14 mouse cellular contexts compared by ENCODE assay signal in the genomic region with DNA sequence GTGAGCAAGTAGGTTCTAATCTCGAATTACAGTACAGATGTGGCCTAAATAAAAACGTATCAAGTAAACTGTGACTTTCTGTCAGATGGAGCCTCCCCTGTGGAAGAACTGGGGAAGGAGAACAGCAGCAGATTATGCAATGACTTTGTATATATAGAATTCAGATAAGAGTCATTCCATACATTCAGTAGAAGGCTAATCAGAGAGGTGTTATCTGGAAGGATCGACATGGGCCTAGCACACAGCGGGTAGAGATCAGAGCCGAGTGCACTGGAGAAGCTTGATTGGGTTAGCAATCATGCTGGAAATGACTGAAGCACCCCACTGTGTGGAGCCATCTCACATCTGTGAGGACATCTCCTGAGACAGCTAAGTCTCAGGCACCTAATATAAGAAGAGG.
"Had no signal": no experiment of that assay in that cellular context is flagged by ENCODE, and none has a peak within 500 bp of the region (broad histone marks: within the 10 kb centered on the region; RNA-seq: fewer than 3 reads in every experiment).

No protein-coding gene starts in this region.

- DNase-seq: kidney, adult 2 months; kidney, postnatal 25 days; layer of hippocampus, adult 9-11 months; lung, adult 18-20 months; midbrain, embryonic 14.5 days; right cerebral cortex, postnatal 4 days; thymus, postnatal 25 days had no signal

- H3K4me3 ChIP-seq: layer of hippocampus, adult 2 months; liver, embryonic 15.5 days; stomach, embryonic 15.5 days had no signal

- ATAC-seq: intestine, postnatal 0 days had no signal

- H3K27ac ChIP-seq: kidney, postnatal 0 days; layer of hippocampus, adult 2 months; liver, embryonic 15.5 days; stomach, embryonic 15.5 days had no signal

- H3K4me2 ChIP-seq: liver, embryonic 11.5 days; liver, embryonic 15.5 days; midbrain, embryonic 11.5 days; stomach, embryonic 15.5 days had no signal

- H3K9me3 ChIP-seq: liver, embryonic 15.5 days; stomach, embryonic 15.5 days had no signal

- H3K27me3 ChIP-seq: liver, embryonic 15.5 days; stomach, embryonic 15.5 days had no signal

- H3K36me3 ChIP-seq: liver, embryonic 15.5 days; stomach, embryonic 15.5 days had no signal

- H3K9ac ChIP-seq: liver, embryonic 15.5 days; stomach, embryonic 15.5 days had no signal
